Mouse (Mus musculus) hindbrain, embryonic 14.5 days (tissue): ENCODE measurements around the gene Fgd6. TPM values are rescaled to one million over a fixed set of nuclear protein-coding genes. Genes with fewer than 3 reads are reported as not detected.
A peak's percentile ranks its signal among the peaks of the same experiment; 100 is the strongest.

ENCODE experiments used
- ATAC-seq: fragments of 200-750 bp; cut with Nextera tagmentation; 2 replicates; pipeline ENCODE4 v1.8.0; 2017; ENCODE audit warnings: moderate number of reproducible peaks, mild to moderate bottlenecking, moderate TSS enrichment, moderate library complexity; ENCODE audit not compliant: low FRiP score
- DNase-seq: peaks from one replicate; pipeline ENCODE4 v3.0.0-alpha.2; 2015; ENCODE audit warnings: low spot score
- H3K27ac ChIP-seq: fragments of 300-500 bp; sonication (generic); 2 replicates; pipeline ENCODE4 v1.5.1; 2014; ENCODE audit warnings: mild to moderate bottlenecking, moderate library complexity
- H3K27me3 ChIP-seq: fragments of 300-500 bp; sonication (generic); 2 replicates; pipeline ENCODE4 v1.6.1; 2014; ENCODE audit warnings: mild to moderate bottlenecking, low read length, mixed read lengths; ENCODE audit not compliant: control insufficient read depth, insufficient read depth
- H3K36me3 ChIP-seq: fragments of 300-500 bp; sonication (generic); replicated peaks from 2 replicates; pipeline ENCODE4 v1.6.1; 2014; ENCODE audit not compliant: control insufficient read depth, insufficient read depth
- H3K4me1 ChIP-seq: fragments of 300-500 bp; sonication (generic); replicated peaks from 2 replicates; pipeline ENCODE4 v1.6.1; 2014; ENCODE audit warnings: antibody characterized with exemption, low read length, mixed read lengths; ENCODE audit not compliant: control insufficient read depth, insufficient read depth
- H3K4me2 ChIP-seq: fragments of 300-500 bp; sonication (generic); replicated peaks from 2 replicates; pipeline ENCODE4 v1.6.1; 2014; ENCODE audit warnings: mild to moderate bottlenecking, moderate library complexity
- H3K4me3 ChIP-seq: fragments of 300-500 bp; sonication (generic); replicated peaks from 2 replicates; pipeline ENCODE4 v1.5.1; 2014; ENCODE audit warnings: mild to moderate bottlenecking, low read length
- H3K9ac ChIP-seq: fragments of 300-500 bp; sonication (generic); 2 replicates; pipeline ENCODE4 v1.6.1; 2014
- H3K9me3 ChIP-seq: fragments of 300-500 bp; sonication (generic); 2 replicates; pipeline ENCODE4 v1.6.1; 2016; ENCODE audit warnings: low read length; ENCODE audit not compliant: control insufficient read depth
- WGBS: fragments of 180-500 bp; shearing (Covaris S2); extraction: QIAGEN DNeasy Blood & Tissue Kit; methylation state at CpG from one replicate; pipeline ENCODE4 v1.1.7; 2014; 5-methylcytosine and 5-hydroxymethylcytosine counted together
- polyA plus RNA-seq: library from polyadenylated mRNA; unstranded; fragments of >200 nt; fragmentation: Nextera tagmentation; extraction: Ambion mirVana; gene quantifications from 2 replicates; pipeline ENCODE4 v1.2.1, GENCODE M21; 2014

The Fgd6 gene
- polyA plus RNA-seq: 3.2 and 3.6 TPM in 2 replicates

DNA sequence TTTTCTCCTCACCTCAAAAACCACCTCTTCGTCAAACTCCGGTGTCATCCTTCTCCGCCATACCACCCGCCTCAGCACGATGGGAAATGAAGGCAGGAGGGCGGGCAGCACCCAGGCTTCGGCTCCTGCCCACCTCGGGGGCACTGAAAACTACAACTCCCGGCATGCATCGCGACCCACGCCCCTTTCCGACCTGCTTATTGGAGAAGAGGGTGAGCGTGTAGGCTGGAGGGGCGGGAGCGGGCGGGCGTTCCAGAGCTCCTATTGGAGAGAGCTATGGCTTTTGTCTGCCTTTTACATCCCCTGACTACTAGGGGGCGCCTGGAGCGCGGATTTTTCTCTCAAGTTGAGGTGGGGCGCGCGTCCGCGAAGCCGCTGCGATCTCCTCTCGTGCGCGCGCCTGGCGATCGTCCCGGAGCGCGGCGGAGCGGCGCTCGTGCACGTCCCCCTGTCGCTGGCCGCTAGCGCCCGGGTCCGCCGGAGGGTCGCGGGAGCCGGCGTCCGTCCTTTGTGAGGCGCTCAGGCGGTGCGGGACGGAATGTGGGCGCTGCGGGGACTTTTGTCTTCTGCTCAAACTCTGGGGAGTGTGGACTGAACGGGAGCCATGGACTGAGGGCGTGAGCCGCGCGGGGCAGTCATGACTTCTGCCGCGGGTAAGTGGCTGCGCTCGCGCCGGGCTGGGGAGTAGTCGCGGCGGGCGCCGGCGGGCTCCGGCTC lies at the start of gene Fgd6, which contains the start of gene Vezt:
Fgd6 (plus strand) TSS at position 344 of the 717 bp plus-strand sequence.
Vezt (minus strand) TSS at position 160 of the 717 bp plus-strand sequence.
- Histone ChIP-seq H3K9ac (peak within 1 kb of the TSS; percentile 94), H3K9me3 (no peaks in the 10 kb centered on the region), H3K27ac (peak within 1 kb of the TSS; percentile 88), H3K27me3 (no peaks in the 10 kb centered on the region), H3K4me1 (peaks cover 20% of the 10 kb centered on the region), H3K4me2 (peak within 1 kb of the TSS; percentile 76), H3K36me3 (peaks cover 12% of the 10 kb centered on the region; the same call in 1 of the 2 replicates), H3K4me3 (peak within 1 kb of the TSS; percentile 89)
- under 1% methylated on average over 73 of the region's 77 CpGs for WGBS
- DNase-seq (peak; percentile 99), ATAC-seq (peak; percentile 98)

GRCm38 (mm10) chr10:93994136-93994535 lies 41.7 kb upstream of the Fgd6 start:
- H3K4me2 ChIP-seq: no peak overlapping the region
- 97% methylated on average over 10 of the region's 10 CpGs for WGBS
- H3K9ac ChIP-seq: no peak overlapping the region
- H3K9me3 ChIP-seq: no peaks in the 10 kb centered on the region
- DNase-seq (no peak), ATAC-seq (no peak)
- no peaks in the 10 kb centered on the region for H3K4me1 ChIP-seq
- no peak overlapping the region for H3K27ac ChIP-seq
- no peaks in the 10 kb centered on the region for H3K27me3 ChIP-seq
- peaks cover 95% of the 10 kb centered on the region for H3K36me3 ChIP-seq
- H3K4me3 ChIP-seq: no peak overlapping the region

DNA sequence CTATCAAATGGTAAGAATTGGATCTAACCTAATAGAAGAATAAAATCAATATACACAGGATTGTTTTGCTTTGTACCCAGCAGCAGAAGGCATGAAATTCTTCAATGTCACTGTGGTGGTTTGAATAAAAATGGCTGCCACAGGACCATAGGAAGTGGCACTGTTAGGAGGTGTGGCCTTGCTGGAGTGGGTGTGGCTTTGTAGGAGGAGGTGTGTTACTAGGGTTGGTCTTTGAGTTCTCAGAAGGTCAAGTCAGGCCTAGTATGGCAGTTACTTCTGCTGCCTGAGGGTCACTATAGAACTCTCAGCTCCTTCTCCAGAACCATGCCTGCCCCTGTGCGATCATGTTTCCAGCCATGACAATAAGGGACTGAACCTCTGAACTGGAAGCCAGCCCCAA lies 40.7 kb upstream of the Fgd6 start:
- Histone ChIP-seq H3K27ac (no peak overlapping the region), H3K27me3 (no peaks in the 10 kb centered on the region)
- 96% methylated on average over 1 of the region's 1 CpGs for WGBS

DNA sequence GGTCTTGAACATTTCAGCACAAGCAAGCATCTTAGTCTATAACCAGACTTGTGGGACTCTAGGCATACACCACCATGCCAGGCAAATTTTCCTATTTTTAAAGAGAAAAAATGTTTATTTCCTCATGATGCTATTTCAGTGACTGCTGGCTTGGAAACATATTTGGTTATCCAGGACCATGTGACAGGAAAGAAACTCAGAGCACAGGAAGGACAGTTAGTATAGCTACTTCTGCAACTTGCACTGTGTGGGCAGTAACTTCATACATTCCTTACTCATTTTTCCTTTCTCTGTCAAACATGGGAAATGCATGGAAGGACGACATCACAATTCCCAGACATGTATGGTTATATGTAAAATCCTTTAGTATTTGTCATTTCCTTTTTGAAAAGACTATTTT lies 36.4 kb upstream of the Fgd6 start:
- H3K36me3 ChIP-seq: peaks cover 95% of the 10 kb centered on the region
- H3K4me3 ChIP-seq: no peak overlapping the region
- H3K4me2 ChIP-seq: no peak overlapping the region
- no peaks in the 10 kb centered on the region for H3K9me3 ChIP-seq
- H3K4me1 ChIP-seq: no peaks in the 10 kb centered on the region
- ATAC-seq (no peak), DNase-seq (no peak)
- no peaks in the 10 kb centered on the region for H3K27me3 ChIP-seq
- H3K9ac ChIP-seq: no peak overlapping the region
- 83% methylated on average over 1 of the region's 1 CpGs for WGBS
- no peak overlapping the region for H3K27ac ChIP-seq

More for the DNA sequence above, 40.7 kb upstream of the Fgd6 start:
- DNase-seq: no peak
- ATAC-seq: no peak
- Histone ChIP-seq H3K9me3 (no peaks in the 10 kb centered on the region), H3K36me3 (peaks cover 96% of the 10 kb centered on the region), H3K9ac (no peak overlapping the region), H3K4me2 (no peak overlapping the region), H3K4me1 (no peaks in the 10 kb centered on the region), H3K4me3 (no peak overlapping the region)

DNA sequence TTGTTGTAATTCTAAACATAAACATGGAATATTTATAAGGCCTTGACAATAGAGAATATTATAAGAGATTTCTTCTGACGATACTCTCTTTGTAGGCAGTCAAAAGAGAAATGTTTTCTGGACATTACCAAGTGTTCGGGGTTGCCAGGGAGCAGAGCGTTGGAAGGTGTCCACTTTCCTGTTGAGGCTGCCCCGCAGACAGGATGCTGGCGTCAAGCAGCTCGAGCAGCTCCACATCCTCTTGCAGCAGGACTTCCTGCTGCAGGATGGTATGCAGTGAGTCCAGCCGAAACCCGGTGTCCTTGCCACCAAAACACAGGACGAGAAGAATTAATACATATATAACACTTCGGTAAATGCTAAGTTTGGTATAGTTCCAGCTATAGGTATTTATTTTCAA lies 35.6 kb upstream of the Fgd6 start:
- WGBS: 89% methylated on average over 10 of the region's 10 CpGs
- no peak overlapping the region for H3K4me2 ChIP-seq

DNA sequence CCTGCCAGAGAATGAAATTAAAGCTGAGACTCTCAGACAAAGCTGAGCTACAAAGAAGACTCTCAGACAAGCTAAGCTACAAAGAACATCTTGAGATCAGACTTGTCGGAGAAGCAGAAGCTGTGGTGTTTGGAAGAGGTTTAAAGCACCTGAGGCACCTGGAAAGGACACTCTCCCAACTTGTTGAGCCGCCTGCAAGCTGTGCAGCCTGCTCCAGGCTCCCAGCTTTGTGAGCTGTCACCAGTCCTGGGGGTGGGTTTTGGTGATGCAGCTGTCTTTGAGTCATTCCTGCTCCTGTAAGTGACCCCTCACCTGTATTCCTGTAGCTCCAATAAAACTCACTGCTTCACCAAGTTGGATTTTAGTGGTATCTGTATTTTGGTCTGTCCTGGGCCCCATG lies 27.4 kb upstream of the Fgd6 start:
- H3K36me3 ChIP-seq: peaks cover 34% of the 10 kb centered on the region
- no peaks in the 10 kb centered on the region for H3K27me3 ChIP-seq
- no peak overlapping the region for H3K9ac ChIP-seq
- 96% methylated on average over 2 of the region's 2 CpGs for WGBS
- H3K4me3 ChIP-seq: no peak overlapping the region
- DNase-seq: no peak
- no peak overlapping the region for H3K4me2 ChIP-seq
- H3K4me1 ChIP-seq: no peaks in the 10 kb centered on the region
- no peaks in the 10 kb centered on the region for H3K9me3 ChIP-seq
- ATAC-seq: no peak
- H3K27ac ChIP-seq: no peak overlapping the region

More for the DNA sequence above, 35.6 kb upstream of the Fgd6 start:
- no peaks in the 10 kb centered on the region for H3K4me1 ChIP-seq
- H3K9me3 ChIP-seq: no peaks in the 10 kb centered on the region
- H3K9ac ChIP-seq: no peak overlapping the region
- DNase-seq (no peak), ATAC-seq (no peak)
- no peaks in the 10 kb centered on the region for H3K27me3 ChIP-seq
- H3K27ac ChIP-seq: no peak overlapping the region
- H3K4me3 ChIP-seq: no peak overlapping the region
- H3K36me3 ChIP-seq: peaks cover 94% of the 10 kb centered on the region

- DNase-seq: no peak
- WGBS: 82% methylated on average over 3 of the region's 3 CpGs
- no peak for ATAC-seq
- Histone ChIP-seq H3K27ac (no peak overlapping the region), H3K9me3 (no peaks in the 10 kb centered on the region), H3K36me3 (peaks cover 18% of the 10 kb centered on the region), H3K27me3 (no peaks in the 10 kb centered on the region), H3K4me1 (no peaks in the 10 kb centered on the region), H3K4me2 (no peak overlapping the region), H3K9ac (no peak overlapping the region), H3K4me3 (no peak overlapping the region)
Observed at GRCm38 (mm10) chr10:94009991-94010679, 25.7 kb upstream of the Fgd6 start.

DNA sequence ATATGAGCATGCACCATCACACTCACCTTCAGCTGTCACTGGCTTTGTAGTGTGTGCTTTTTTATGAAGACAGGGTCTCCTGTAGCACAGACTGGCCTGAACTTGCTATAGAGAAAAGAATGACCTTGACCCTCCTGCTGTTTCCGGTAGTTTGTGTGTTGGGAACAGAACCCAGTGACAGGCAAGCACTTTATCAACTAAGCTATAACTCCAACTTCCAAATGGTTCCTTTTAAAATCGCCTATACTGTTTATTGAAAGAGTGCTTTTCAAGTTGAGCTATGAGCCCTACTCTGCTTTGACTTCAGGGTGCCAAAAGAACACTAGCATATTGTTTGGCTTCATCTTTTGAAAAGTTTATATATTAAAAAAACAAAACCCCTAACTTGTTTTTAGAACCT lies 24.8 kb upstream of the Fgd6 start:
- H3K27ac ChIP-seq: no peak overlapping the region
- no peak overlapping the region for H3K4me2 ChIP-seq
- DNase-seq: no peak

DNA sequence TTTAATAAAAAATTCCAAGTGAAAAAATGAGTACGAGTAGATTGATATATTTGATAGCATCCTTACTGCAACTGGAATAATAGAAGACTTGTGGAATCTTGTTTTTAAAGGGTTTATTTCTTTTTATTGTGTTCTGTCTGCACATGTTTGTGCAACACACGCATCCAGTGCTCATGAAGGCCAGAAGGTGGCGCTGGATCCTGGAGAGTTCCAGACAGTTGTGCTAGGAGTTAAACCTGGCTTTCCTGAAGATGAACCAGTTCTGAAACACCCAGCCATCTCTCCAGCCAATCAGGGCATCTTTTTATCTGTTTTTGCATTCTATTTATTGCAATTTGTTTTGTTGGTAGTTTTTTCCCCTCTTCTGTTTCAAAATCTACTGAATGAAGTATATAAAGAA lies 22.6 kb upstream of the Fgd6 start:
- H3K36me3 ChIP-seq: no peaks in the 10 kb centered on the region
- WGBS: 49% methylated on average over 3 of the region's 3 CpGs
- no peak overlapping the region for H3K9ac ChIP-seq
- no peak overlapping the region for H3K4me3 ChIP-seq
- H3K9me3 ChIP-seq: no peaks in the 10 kb centered on the region
- peak; percentile 57 for DNase-seq
- H3K4me2 ChIP-seq: no peak overlapping the region
- H3K27ac ChIP-seq: no peak overlapping the region
- ATAC-seq: no peak
- no peaks in the 10 kb centered on the region for H3K4me1 ChIP-seq
- H3K27me3 ChIP-seq: no peaks in the 10 kb centered on the region

More for the DNA sequence above, 24.8 kb upstream of the Fgd6 start:
- H3K4me3 ChIP-seq: no peak overlapping the region
- peaks cover 9% of the 10 kb centered on the region for H3K36me3 ChIP-seq
- no peak overlapping the region for H3K9ac ChIP-seq
- H3K27me3 ChIP-seq: no peaks in the 10 kb centered on the region
- 72% methylated on average over 2 of the region's 2 CpGs for WGBS
- no peaks in the 10 kb centered on the region for H3K9me3 ChIP-seq
- ATAC-seq: no peak
- H3K4me1 ChIP-seq: no peaks in the 10 kb centered on the region
